Comparison of ENCODE assay signal across 10 mouse cellular contexts in the genomic region with DNA sequence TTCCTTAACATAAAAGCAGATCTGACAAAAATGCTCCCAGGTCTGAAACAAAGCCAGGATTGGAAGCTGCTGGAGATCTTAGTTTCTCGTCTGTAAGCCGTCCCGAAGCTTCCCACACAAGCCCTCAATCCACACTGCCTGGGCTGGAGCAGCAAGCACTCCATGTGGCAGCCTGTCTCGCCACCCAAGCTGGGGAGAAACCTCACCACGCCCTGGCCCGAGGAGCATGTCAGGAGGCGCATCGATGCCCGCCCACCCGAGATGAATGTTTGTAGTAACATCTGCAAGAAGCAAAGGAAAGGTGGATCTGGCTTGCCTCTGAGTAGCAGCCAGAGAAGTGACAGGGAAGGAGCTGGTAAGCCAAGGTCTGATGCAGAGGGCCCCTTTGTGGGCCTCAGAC.
DNase-seq lines count a peak whose midpoint lies in the region; ATAC-seq lines count a peak whose summit lies in the region.
"Had no signal": no experiment of that assay in that cellular context is flagged by ENCODE, and none has a peak within 500 bp of the region (broad histone marks: within the 10 kb centered on the region; RNA-seq: fewer than 3 reads in every experiment).

No protein-coding gene starts in this region.

- H3K4me2 ChIP-seq in embryonic facial prominence, embryonic 15.5 days (replicated peaks): no peak overlapping the region
- H3K4me2 ChIP-seq: hindbrain, embryonic 14.5 days had no signal

- no peak; the same call in 1 of the 2 replicates for ATAC-seq in embryonic facial prominence, embryonic 15.5 days (ENCODE audit: insufficient number of reproducible peaks, low FRiP score, low TSS enrichment, low read depth)

- no peak overlapping the region for H3K4me3 ChIP-seq in embryonic facial prominence, embryonic 15.5 days (replicated peaks)

- intact Hi-C loops in left cerebral cortex, postnatal 10 days (cut with DNase I): no loop called here

- WGBS in embryonic facial prominence, embryonic 15.5 days: 47% methylated on average over 10 of the region's 10 CpGs

- H3K9me3 ChIP-seq in embryonic facial prominence, embryonic 15.5 days (replicated peaks): no peaks in the 10 kb centered on the region

- H3K27me3 ChIP-seq in embryonic facial prominence, embryonic 15.5 days: no peaks in the 10 kb centered on the region

- H3K9ac ChIP-seq in embryonic facial prominence, embryonic 15.5 days: no peak overlapping the region
- H3K9ac ChIP-seq: hindbrain, embryonic 14.5 days had no signal

- H3K4me1 ChIP-seq in embryonic facial prominence, embryonic 15.5 days: peaks cover 16% of the 10 kb centered on the region

- no peaks in the 10 kb centered on the region for H3K36me3 ChIP-seq in embryonic facial prominence, embryonic 15.5 days

- peak overlapping the region; percentile 63 for H3K27ac ChIP-seq in embryonic facial prominence, embryonic 15.5 days (replicated peaks)
- H3K27ac ChIP-seq: hindbrain, embryonic 14.5 days had no signal

- peak; percentile 31 for DNase-seq in layer of hippocampus, adult 11-12 months (ENCODE audit: low spot score)
- no peak for DNase-seq in layer of hippocampus, postnatal 10 days (ENCODE audit: low spot score in 2 of 2)
- DNase-seq in left cerebral cortex, postnatal 10 days (ENCODE audit: extremely low spot score in 1 of 2, low spot score in 2 of 2): peak; percentile 40 to 43
- DNase-seq in right cerebral cortex, postnatal 36 days (ENCODE audit: low spot score in 2 of 2): peak; percentile 48 to 62
- no peak for DNase-seq in lung, postnatal 10 days
- DNase-seq in adrenal gland, adult (ENCODE audit: inconsistent age in 2 of 2, low spot score in 1 of 2): no peak
- DNase-seq: layer of hippocampus, postnatal 36 days; lung, postnatal 14 days had no signal

Comparison
In these comparisons a context has a peak if more than half of its experiments do, and no peak if none do; other contexts are left out.
1. DNase-seq: peak in layer of hippocampus, adult 11-12 months (single experiment), left cerebral cortex, postnatal 10 days (2 of 2) and right cerebral cortex, postnatal 36 days (2 of 2); none in layer of hippocampus, postnatal 10 days (0 of 2), lung, postnatal 10 days (single experiment) and adrenal gland, adult (0 of 2).